Mouse (Mus musculus) ES-E14 (cell line): ENCODE measurements around the gene Tmem110.

ENCODE experiments used
- CHD2 ChIP-seq: IDR thresholded peaks from 2 replicates; pipeline ENCODE4 v1.6.1; 2014; ENCODE audit warnings: mild to moderate bottlenecking, low read depth, low read length, inconsistent platforms
- ZC3H11A ChIP-seq: IDR thresholded peaks from 2 replicates; pipeline ENCODE4 v1.6.1; 2012; ENCODE audit warnings: low read depth, mild to moderate bottlenecking, inconsistent platforms, low read length, borderline replicate concordance
- ZNF384 ChIP-seq: IDR thresholded peaks from 2 replicates; pipeline ENCODE4 v1.6.1; 2012; ENCODE audit warnings: low read depth, low read length, inconsistent platforms

GRCm38 (mm10) chr14:30852325-30852724 lies 26.9 kb downstream of the Tmem110 start:
- TF ChIP-seq CHD2 (no peak), ZNF384 (no peak), ZC3H11A (no peak)
